Mouse (Mus musculus) midbrain, embryonic 14.5 days (tissue): ENCODE data around the gene Sbno2. TPM values are rescaled to one million over a fixed set of nuclear protein-coding genes. Genes with fewer than 3 reads are reported as not detected.

Experiments used
- ATAC-seq: fragments of 200-750 bp; cut with Nextera tagmentation; 2 replicates; pipeline ENCODE4 v1.8.0; 2017; ENCODE audit warnings: moderate number of reproducible peaks, moderate library complexity; ENCODE audit not compliant: low FRiP score, low TSS enrichment
- DNase-seq: peaks from one replicate; pipeline ENCODE4 v3.0.0-alpha.2; 2015
- H3K27ac ChIP-seq: fragments of 300-500 bp; sonication (generic); replicated peaks from 2 replicates; pipeline ENCODE4 v1.5.1; 2014; ENCODE audit warnings: mild to moderate bottlenecking, low read depth, low read length, moderate library complexity
- H3K27me3 ChIP-seq: fragments of 300-500 bp; sonication (generic); 2 replicates; pipeline ENCODE4 v1.6.1; 2014; ENCODE audit warnings: low read length, control low read depth, mixed read lengths; ENCODE audit not compliant: control insufficient read depth, insufficient read depth
- H3K36me3 ChIP-seq: fragments of 300-500 bp; sonication (generic); 2 replicates; pipeline ENCODE4 v1.6.1; 2014; ENCODE audit warnings: low read length, control low read depth; ENCODE audit not compliant: control insufficient read depth, insufficient read depth
- H3K4me1 ChIP-seq: fragments of 300-500 bp; sonication (generic); 2 replicates; pipeline ENCODE4 v1.6.1; 2014; ENCODE audit warnings: mild to moderate bottlenecking, antibody characterized with exemption, low read length, control low read depth; ENCODE audit not compliant: control insufficient read depth, insufficient read depth
- H3K4me2 ChIP-seq: fragments of 300-500 bp; sonication (generic); 2 replicates; pipeline ENCODE4 v1.6.1; 2014; ENCODE audit warnings: mild to moderate bottlenecking, low read length, moderate library complexity
- H3K4me3 ChIP-seq: fragments of 300-500 bp; sonication (generic); replicated peaks from 2 replicates; pipeline ENCODE4 v1.5.1; 2014; ENCODE audit warnings: low read depth, low read length
- H3K9ac ChIP-seq: fragments of 300-500 bp; sonication (generic); replicated peaks from 2 replicates; pipeline ENCODE4 v1.6.1; 2014; ENCODE audit warnings: mild to moderate bottlenecking, low read length, moderate library complexity
- H3K9me3 ChIP-seq: fragments of 300-500 bp; sonication (generic); 2 replicates; pipeline ENCODE4 v1.6.1; 2016; ENCODE audit warnings: low read length, control low read depth, mixed read lengths; ENCODE audit not compliant: control insufficient read depth
- WGBS: fragments of 180-500 bp; shearing (Covaris S2); extraction: QIAGEN DNeasy Blood & Tissue Kit; methylation state at CpG from one replicate; pipeline ENCODE4 v1.1.7; 2014; 5-methylcytosine and 5-hydroxymethylcytosine counted together
- polyA plus RNA-seq: library from polyadenylated mRNA; unstranded; fragments of >200 nt; fragmentation: Nextera tagmentation; extraction: Ambion mirVana; gene quantifications from 2 replicates; pipeline ENCODE4 v1.2.1, GENCODE M21; 2014

Gene Sbno2
- polyA plus RNA-seq, 1 experiment from 2014 or later: 13.2 TPM

DNA sequence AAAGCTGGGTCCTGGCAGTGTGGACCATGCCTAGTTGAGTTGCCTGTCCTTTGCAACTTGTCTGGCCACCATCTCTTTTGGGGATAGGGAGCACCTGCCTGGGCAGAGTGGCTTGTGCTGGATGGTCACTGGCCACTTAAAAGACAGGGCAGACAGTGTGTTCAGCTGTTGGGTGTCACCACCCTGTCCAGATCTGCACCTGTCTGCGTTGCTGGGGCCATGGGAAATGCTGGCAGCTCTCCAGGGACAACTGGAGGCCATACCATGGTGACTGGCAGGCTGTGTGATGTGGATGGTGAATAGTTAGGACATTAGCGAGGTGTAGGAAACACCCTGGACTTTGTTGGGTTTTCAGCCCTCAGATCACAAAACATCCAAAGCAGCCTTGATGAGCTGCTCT, 14.8 kb upstream of the Sbno2 start:
- Histone ChIP-seq H3K4me2 (no peak overlapping the region), H3K27me3 (no peaks in the 10 kb centered on the region), H3K4me1 (peaks cover 29% of the 10 kb centered on the region), H3K4me3 (no peak overlapping the region), H3K27ac (no peak overlapping the region), H3K9ac (0 out of 2 replicates have a peak overlapping the region, but pooled peaks have one; percentile 12), H3K36me3 (peaks cover 28% of the 10 kb centered on the region), H3K9me3 (no peaks in the 10 kb centered on the region)
- no peak for ATAC-seq
- no peak for DNase-seq
- WGBS: 69% methylated on average over 2 of the region's 2 CpGs

DNA sequence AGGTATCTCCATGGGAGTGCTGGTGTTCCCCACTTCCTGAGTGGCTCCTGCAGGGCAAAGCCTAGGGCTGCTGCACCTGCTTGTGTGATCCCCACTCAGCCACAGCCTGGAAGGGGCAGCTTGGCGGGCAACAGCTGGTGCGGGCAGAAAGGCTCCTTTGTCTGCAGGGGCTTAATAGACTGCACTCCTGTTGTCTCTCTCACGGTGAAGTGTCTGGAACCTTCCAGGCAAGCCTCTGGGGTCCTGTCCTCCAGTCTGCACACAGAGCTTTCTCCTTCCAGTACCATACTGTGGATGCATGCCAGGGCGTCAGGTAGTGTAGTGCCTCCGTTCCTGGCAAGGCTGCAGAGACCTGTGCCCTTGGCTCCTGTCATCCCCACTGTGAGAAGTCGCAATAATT, 13.2 kb upstream of the Sbno2 start:
- peak overlapping the region; percentile 42; the same call in 1 of the 2 replicates for H3K27ac ChIP-seq
- WGBS: 48% methylated on average over 6 of the region's 6 CpGs
- peaks cover 17% of the 10 kb centered on the region for H3K36me3 ChIP-seq
- DNase-seq (no peak), ATAC-seq (no peak)
- H3K27me3 ChIP-seq: no peaks in the 10 kb centered on the region
- H3K9me3 ChIP-seq: no peaks in the 10 kb centered on the region
- H3K9ac ChIP-seq: peak overlapping the region; percentile 40
- H3K4me3 ChIP-seq: peak overlapping the region; percentile 83; the same call in 1 of the 2 replicates
- peaks cover 35% of the 10 kb centered on the region for H3K4me1 ChIP-seq
- peak overlapping the region; percentile 86 for H3K4me2 ChIP-seq

DNA sequence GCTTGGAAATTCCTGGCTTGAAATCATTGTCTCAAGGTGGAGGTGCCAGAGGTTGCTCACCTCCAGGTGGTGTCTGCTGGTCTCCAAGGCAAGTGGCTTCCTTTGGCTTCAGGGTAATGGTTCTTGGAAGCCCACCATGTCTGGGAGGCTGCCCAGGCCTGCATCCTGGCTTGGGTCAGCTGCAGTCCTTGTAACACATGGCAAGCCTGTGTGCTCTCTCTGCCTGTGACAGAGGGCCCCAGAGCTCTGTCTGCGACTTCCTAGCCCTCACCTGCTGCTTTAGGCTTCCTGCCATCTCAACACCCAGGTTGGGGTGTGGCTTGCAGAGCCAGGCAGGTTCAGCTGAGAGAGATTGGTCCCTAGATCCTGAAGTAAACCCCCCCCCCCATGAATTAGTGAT, 12.4 kb upstream of the Sbno2 start:
- H3K9me3 ChIP-seq: no peaks in the 10 kb centered on the region
- H3K4me3 ChIP-seq: peak overlapping the region; percentile 83
- H3K27ac ChIP-seq: peak overlapping the region; percentile 42; the same call in 1 of the 2 replicates
- WGBS: 65% methylated on average over 1 of the region's 1 CpGs
- no peak for DNase-seq
- ATAC-seq: no peak
- H3K36me3 ChIP-seq: peaks cover 17% of the 10 kb centered on the region
- peak overlapping the region; percentile 86 for H3K4me2 ChIP-seq
- H3K9ac ChIP-seq: peak overlapping the region; percentile 78
- peaks cover 35% of the 10 kb centered on the region for H3K4me1 ChIP-seq
- no peaks in the 10 kb centered on the region for H3K27me3 ChIP-seq

DNA sequence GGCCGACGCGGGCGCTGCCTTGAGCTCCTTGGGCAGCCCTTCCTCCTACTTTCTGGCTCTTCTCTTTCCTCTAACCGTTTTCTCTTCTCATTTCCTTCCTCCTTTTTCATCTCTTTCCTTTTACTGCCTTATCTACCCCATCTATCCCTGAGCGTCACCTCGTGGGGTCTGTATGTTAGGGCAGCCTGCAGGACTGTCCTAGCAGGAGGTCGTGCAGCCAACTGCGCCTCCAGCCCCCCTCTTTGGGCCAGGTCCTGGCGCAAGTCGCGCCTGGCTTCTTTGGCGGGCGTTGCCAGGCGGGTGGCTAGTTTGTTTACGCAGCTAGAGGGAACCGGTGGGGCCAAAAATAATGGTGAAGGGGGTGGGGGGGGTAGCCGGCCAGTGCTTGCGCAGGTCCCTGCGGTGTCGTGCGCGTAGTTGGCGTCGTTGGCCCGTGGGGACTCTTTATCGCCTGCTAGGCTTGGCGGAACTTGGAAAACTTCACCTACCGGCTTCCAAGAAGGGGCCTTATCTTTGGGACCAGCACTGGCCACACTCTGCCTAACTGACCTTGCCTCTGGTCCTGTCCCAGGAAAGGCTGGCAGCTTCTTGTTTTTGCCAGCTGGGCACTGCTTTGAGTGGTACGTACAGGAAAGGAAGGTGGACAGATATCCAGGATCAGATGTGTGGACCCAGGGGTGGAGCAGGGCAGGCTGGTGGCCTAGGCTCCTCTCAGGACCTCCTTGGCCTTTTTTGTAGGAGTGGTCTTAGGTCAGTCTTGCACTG, 11.7 kb upstream of the Sbno2 start:
- peak overlapping the region; percentile 78 for H3K9ac ChIP-seq
- no peak for DNase-seq
- H3K4me3 ChIP-seq: peak overlapping the region; percentile 83
- H3K9me3 ChIP-seq: no peaks in the 10 kb centered on the region
- ATAC-seq: no peak
- H3K36me3 ChIP-seq: peaks cover 17% of the 10 kb centered on the region
- H3K27ac ChIP-seq: no peak overlapping the region
- H3K27me3 ChIP-seq: no peaks in the 10 kb centered on the region
- 5% methylated on average over 30 of the region's 30 CpGs for WGBS
- peak overlapping the region; percentile 86 for H3K4me2 ChIP-seq
- H3K4me1 ChIP-seq: peaks cover 35% of the 10 kb centered on the region

DNA sequence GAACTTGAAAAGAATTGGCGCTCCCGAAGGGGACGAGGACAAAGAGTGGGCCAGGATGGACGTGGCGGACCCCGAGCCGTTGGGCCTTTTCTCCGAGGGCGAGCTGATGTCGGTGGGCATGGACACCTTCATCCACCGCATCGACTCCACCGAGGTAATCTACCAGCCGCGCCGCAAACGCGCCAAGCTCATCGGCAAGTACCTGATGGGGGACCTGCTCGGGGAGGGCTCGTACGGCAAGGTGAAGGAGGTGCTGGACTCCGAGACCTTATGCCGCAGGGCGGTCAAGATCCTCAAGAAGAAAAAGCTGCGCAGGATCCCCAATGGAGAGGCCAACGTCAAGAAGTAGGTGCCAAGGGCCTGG, 11.2 kb upstream of the Sbno2 start:
- peak overlapping the region; percentile 83 for H3K4me3 ChIP-seq
- H3K4me2 ChIP-seq: peak overlapping the region; percentile 86
- no peaks in the 10 kb centered on the region for H3K9me3 ChIP-seq
- H3K27ac ChIP-seq: no peak overlapping the region
- H3K27me3 ChIP-seq: no peaks in the 10 kb centered on the region
- H3K9ac ChIP-seq: peak overlapping the region; percentile 78
- ATAC-seq (no peak), DNase-seq (peak; percentile 46)
- WGBS: under 1% methylated on average over 27 of the region's 27 CpGs
- peaks cover 17% of the 10 kb centered on the region for H3K36me3 ChIP-seq
- peaks cover 35% of the 10 kb centered on the region for H3K4me1 ChIP-seq

DNA sequence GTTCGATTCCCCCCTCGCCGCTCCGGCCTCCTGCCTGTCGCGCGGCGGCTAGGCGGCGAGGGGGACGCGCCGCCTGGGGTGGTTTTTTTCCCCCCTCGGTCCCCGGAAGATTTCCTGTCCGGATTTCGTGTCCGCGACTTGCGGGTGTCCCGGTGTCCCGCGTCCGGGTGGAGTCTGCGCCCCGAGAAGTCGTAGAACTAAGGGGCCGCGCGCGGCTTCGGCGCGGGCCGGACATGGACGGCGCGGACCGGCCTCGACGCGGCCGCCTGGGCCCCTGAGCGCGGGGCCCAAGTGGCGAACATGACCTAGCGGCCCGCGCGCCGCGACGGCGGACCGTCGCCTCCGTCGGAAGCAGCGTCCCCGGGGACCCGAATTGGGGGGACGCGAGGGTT, 10.6 kb upstream of the Sbno2 start:
- H3K27me3 ChIP-seq: no peaks in the 10 kb centered on the region
- H3K4me1 ChIP-seq: peaks cover 35% of the 10 kb centered on the region
- WGBS: under 1% methylated on average over 63 of the region's 63 CpGs
- no peaks in the 10 kb centered on the region for H3K9me3 ChIP-seq
- peak; percentile 56 for DNase-seq
- H3K4me3 ChIP-seq: peak overlapping the region; percentile 83
- H3K9ac ChIP-seq: peak overlapping the region; percentile 78
- peak overlapping the region; percentile 86 for H3K4me2 ChIP-seq
- ATAC-seq: no peak
- peak overlapping the region; percentile 84 for H3K27ac ChIP-seq
- peaks cover 16% of the 10 kb centered on the region for H3K36me3 ChIP-seq

DNA sequence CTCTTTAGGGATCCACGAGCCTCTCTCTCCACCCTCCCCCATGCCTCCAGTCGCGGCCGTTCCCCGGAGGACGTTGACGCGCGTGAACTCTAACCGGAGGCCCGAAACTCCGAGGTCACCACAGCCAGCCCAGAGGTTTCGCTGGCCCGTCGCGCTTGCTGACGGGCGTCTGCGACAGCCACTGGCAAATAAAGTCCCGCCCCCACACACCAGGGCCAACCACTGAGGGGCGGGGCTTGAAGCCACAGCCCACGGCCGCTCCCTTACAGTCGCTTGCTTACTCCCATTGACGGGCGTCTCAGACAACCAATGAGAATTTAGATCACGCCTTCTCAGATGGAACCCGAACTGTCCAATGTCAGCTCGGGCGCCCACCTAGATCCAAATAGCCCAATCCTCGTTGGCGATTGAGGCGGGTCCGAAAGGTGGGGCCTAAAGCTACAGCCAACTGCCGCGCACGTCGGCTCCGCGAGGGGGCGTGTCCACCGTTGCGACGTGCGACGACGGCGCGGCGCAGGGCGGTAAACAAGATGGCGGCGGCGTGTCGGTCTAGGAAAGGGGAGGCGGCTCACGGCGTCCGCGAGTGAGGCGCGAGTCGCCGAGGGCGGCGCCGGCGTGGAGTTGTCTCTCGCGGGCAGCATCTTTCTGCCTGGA, 10.0 kb upstream of the Sbno2 start, which contains the start of gene Stk11:
TSS of gene Stk11 (plus strand) at position 514 of the 654 bp plus-strand sequence.
- Histone ChIP-seq H3K9ac (peak within 1 kb of the TSS; percentile 78), H3K27me3 (no peaks in the 10 kb centered on the region), H3K36me3 (peaks cover 11% of the 10 kb centered on the region; the same call in 1 of the 2 replicates), H3K4me1 (peaks cover 35% of the 10 kb centered on the region), H3K4me2 (peak within 1 kb of the TSS; percentile 86), H3K27ac (peak within 1 kb of the TSS; percentile 84), H3K4me3 (peak within 1 kb of the TSS; percentile 83), H3K9me3 (no peaks in the 10 kb centered on the region)
- under 1% methylated on average over 68 of the region's 70 CpGs for WGBS
- ATAC-seq (peak; percentile 98), DNase-seq (peak; percentile 100)

DNA sequence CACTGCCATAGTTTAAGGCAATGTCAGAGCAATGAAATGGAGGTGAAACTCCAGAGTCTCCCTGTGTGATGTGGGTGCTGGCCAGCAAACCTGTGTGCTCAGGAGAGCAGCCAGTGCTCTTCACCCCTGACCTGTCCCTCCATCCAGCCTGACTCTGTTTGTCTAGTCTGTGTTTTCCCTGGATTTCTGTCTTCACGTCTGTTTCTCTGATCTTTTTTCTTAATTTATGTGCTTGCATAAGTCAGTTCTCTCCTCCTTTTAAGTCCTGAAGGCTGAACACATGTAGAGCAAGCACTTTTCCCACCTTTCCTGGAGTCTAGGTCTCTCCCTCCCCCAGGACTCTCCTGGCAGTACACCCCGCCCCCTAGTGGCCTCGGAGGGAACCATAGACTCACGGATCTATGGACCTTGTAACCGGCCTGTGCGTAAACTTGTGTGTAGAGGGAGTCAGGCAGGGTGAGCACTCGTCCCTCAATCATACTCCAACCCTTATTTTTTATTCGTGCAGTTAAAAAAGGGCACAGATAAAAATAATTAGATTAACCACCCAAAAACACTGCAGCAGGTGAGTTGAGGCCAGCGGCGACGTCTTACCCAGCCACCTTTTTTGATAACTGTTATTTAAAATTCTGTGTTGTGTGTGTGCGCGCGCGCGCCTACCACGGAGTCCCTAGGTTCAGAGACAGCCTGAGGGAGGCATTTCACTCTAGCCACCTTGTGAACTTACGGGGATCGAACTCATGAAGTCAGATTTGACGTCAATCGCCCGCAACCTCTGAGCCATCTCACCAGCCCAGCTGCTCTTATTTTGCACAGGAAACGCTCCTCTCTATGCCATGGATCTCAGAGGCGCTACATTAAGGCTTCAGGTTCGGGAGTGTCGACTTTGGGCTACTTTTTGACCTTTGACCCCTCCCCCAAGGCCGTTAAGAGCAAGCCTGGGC, 9.2 kb upstream of the Sbno2 start:
- Histone ChIP-seq H3K27me3 (no peaks in the 10 kb centered on the region), H3K4me2 (peak overlapping the region; percentile 86), H3K9ac (0 out of 2 replicates have a peak overlapping the region, but pooled peaks have one; percentile 7), H3K4me3 (peak overlapping the region; percentile 83), H3K4me1 (peaks cover 35% of the 10 kb centered on the region), H3K9me3 (no peaks in the 10 kb centered on the region), H3K27ac (0 out of 2 replicates have a peak overlapping the region, but pooled peaks have one; percentile 32), H3K36me3 (peaks cover 11% of the 10 kb centered on the region; the same call in 1 of the 2 replicates)
- DNase-seq (peak; percentile 94), ATAC-seq (peak; percentile 33; the same call in 1 of the 2 replicates)
- WGBS: 2% methylated on average over 27 of the region's 27 CpGs
